Mouse (Mus musculus) intestine, postnatal 0 days (tissue): ENCODE measurements at regions not wholly inside any gene's neighbourhood (a gene's known extent, or its start where the extent isn't known, plus 50 kb on each side); places are given as distances from the start of the nearest gene placed in this dataset.

ENCODE experiments used
- ATAC-seq: fragments of 200-750 bp; cut with Nextera tagmentation; 2 replicates; pipeline ENCODE4 v1.8.0; 2017; ENCODE audit warnings: mild to moderate bottlenecking, moderate TSS enrichment, moderate library complexity
- H3K27ac ChIP-seq: fragments of 300-500 bp; sonication (generic); 2 replicates; pipeline ENCODE4 v1.5.1; 2014; ENCODE audit warnings: mild to moderate bottlenecking, low read depth, low read length, moderate library complexity
- H3K27me3 ChIP-seq: fragments of 300-500 bp; sonication (generic); replicated peaks from 2 replicates; pipeline ENCODE4 v1.6.1; 2014; ENCODE audit warnings: low read length, mixed read lengths; ENCODE audit not compliant: control insufficient read depth, insufficient read depth
- H3K36me3 ChIP-seq: fragments of 300-500 bp; sonication (generic); 2 replicates; pipeline ENCODE4 v1.6.1; 2014; ENCODE audit warnings: mild to moderate bottlenecking, moderate library complexity; ENCODE audit not compliant: control insufficient read depth, insufficient read depth
- H3K4me1 ChIP-seq: fragments of 300-500 bp; sonication (generic); replicated peaks from 2 replicates; pipeline ENCODE4 v1.6.1; 2014; ENCODE audit warnings: antibody characterized with exemption, low read length, mixed read lengths; ENCODE audit not compliant: control insufficient read depth, insufficient read depth
- H3K4me2 ChIP-seq: fragments of 300-500 bp; sonication (generic); replicated peaks from 2 replicates; pipeline ENCODE4 v1.6.1; 2014; ENCODE audit warnings: low read depth, mild to moderate bottlenecking, moderate library complexity
- H3K4me3 ChIP-seq: fragments of 300-500 bp; sonication (generic); 2 replicates; pipeline ENCODE4 v1.5.1; 2014; ENCODE audit warnings: low read depth, low read length
- H3K9ac ChIP-seq: fragments of 300-500 bp; sonication (generic); 2 replicates; pipeline ENCODE4 v1.6.1; 2014; ENCODE audit warnings: mild to moderate bottlenecking, low read depth, low read length
- H3K9me3 ChIP-seq: fragments of 300-500 bp; sonication (generic); 2 replicates; pipeline ENCODE4 v1.6.1; 2016; ENCODE audit warnings: mixed run types; ENCODE audit not compliant: control insufficient read depth
- CTCF ChIP-seq: sonication (generic); IDR thresholded peaks from 2 replicates; pipeline ENCODE4 v1.5.1; 2016; ENCODE audit warnings: low read depth, mild to moderate bottlenecking, control low read depth, antibody characterized with exemption, moderate library complexity
- WGBS: fragments of 180-500 bp; shearing (Covaris S2); extraction: QIAGEN DNeasy Blood & Tissue Kit; methylation state at CpG from one replicate; pipeline ENCODE4 v1.1.7; 2014; 5-methylcytosine and 5-hydroxymethylcytosine counted together

DNA sequence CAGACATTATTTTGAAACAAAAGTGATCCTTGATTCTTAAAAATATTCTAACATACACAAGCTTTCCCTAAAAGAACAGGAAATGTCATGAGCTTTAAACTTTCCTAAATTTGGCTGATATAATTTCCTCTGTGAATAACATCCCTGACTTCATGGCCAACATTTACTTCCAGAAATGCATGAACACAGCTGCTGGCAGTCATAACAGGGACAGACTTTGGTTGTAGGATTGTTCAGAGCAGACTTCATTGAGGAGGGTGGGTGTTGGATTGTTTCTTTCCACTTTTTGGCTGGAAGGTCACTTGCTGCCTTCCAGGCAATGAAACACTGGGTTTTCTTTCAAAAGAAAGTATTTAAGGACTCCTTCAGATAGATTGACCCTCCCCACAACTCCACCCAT lies 983.6 kb downstream of the Gsdmc2 start:
- H3K27me3 ChIP-seq, result no peaks in the 10 kb centered on the region
- H3K27ac ChIP-seq, result no peak overlapping the region
- no peak for TF ChIP-seq CTCF
- H3K4me2 ChIP-seq, result no peak overlapping the region
- no peak overlapping the region for H3K4me3 ChIP-seq
- H3K36me3 ChIP-seq, result no peaks in the 10 kb centered on the region
- H3K9ac ChIP-seq, result no peak overlapping the region
- H3K9me3 ChIP-seq, result no peaks in the 10 kb centered on the region
- ATAC-seq, result no peak
- no peaks in the 10 kb centered on the region for H3K4me1 ChIP-seq

DNA sequence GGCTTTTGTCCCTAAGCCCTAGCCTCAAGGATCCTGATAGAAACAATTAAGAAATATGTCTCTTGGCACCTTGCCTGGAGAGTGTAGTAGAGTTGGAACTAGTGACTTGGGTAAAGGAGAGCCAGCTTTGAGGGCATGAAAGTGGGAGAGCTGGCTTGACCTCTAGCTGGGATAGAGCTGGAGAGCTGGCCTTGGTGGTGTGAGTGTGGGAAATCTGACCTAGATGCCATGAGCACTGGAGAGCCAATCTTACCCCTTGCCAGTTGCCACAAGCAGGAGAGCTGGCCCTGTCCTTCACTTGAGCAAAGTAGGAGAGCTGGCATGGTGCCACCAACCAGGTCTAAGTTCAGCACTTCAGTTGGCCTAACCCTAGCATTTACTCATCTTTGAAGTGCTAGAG lies 995.7 kb downstream of the Gsdmc2 start:
- no peak overlapping the region for H3K4me3 ChIP-seq
- H3K4me1 ChIP-seq, result no peaks in the 10 kb centered on the region
- no peak overlapping the region for H3K9ac ChIP-seq
- no peaks in the 10 kb centered on the region for H3K36me3 ChIP-seq
- no peaks in the 10 kb centered on the region for H3K9me3 ChIP-seq
- no peak for ATAC-seq
- no peak overlapping the region for H3K27ac ChIP-seq
- no peak overlapping the region for H3K4me2 ChIP-seq
- no peaks in the 10 kb centered on the region for H3K27me3 ChIP-seq
- TF ChIP-seq CTCF, result no peak

DNA sequence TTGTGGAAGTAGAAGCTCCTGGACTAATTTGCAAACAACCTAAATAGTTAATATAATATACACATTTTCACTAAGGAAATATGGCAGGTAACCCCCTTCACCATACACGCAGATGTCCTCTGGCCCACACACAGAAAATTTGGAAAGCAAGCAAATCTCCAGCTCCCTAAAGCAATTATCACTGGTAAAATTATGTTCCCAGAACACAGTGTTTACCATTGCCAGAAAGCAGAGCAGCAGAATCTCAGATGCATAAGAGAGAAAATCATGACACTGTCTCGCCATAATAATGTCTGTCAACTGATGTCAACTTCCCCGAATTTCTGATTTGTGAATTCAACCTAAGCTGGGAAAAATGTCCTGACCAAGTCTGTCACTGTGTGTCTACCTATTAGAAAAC lies 999.1 kb downstream of the Gsdmc2 start:
- H3K9me3 ChIP-seq, result no peaks in the 10 kb centered on the region
- ATAC-seq, result no peak
- H3K36me3 ChIP-seq, result no peaks in the 10 kb centered on the region
- H3K4me3 ChIP-seq, result no peak overlapping the region
- no peaks in the 10 kb centered on the region for H3K4me1 ChIP-seq
- 82% methylated on average over 3 of the region's 3 CpGs for WGBS
- no peaks in the 10 kb centered on the region for H3K27me3 ChIP-seq
- no peak overlapping the region for H3K4me2 ChIP-seq
- no peak overlapping the region for H3K9ac ChIP-seq
- no peak overlapping the region for H3K27ac ChIP-seq
- TF ChIP-seq CTCF, result no peak

DNA sequence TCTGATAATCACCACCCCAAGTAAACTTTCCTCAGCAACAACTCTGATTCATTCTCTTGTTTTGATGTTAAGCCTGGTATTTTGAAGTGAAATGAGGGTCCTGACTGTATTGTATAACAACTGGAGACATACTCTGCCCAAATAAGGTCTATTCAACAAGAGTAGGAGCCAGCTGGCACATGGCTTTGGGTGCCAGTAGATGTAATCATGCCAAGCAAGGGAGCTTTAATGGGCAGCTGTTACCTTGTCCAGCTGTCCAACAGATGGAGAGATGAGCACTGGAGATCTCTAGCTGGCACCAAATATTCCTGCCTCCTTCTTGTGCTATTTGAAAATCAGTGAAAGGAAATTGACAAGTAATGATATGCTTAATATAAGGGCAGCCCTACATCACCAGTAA lies 1019.4 kb downstream of the Gsdmc2 start:
- no peak for TF ChIP-seq CTCF
- H3K4me2 ChIP-seq, result no peak overlapping the region
- no peaks in the 10 kb centered on the region for H3K36me3 ChIP-seq
- H3K9me3 ChIP-seq, result no peaks in the 10 kb centered on the region
- no peak for ATAC-seq
- no peak overlapping the region for H3K27ac ChIP-seq
- no peaks in the 10 kb centered on the region for H3K27me3 ChIP-seq
- H3K9ac ChIP-seq, result no peak overlapping the region
- H3K4me3 ChIP-seq, result no peak overlapping the region
- H3K4me1 ChIP-seq, result no peaks in the 10 kb centered on the region

DNA sequence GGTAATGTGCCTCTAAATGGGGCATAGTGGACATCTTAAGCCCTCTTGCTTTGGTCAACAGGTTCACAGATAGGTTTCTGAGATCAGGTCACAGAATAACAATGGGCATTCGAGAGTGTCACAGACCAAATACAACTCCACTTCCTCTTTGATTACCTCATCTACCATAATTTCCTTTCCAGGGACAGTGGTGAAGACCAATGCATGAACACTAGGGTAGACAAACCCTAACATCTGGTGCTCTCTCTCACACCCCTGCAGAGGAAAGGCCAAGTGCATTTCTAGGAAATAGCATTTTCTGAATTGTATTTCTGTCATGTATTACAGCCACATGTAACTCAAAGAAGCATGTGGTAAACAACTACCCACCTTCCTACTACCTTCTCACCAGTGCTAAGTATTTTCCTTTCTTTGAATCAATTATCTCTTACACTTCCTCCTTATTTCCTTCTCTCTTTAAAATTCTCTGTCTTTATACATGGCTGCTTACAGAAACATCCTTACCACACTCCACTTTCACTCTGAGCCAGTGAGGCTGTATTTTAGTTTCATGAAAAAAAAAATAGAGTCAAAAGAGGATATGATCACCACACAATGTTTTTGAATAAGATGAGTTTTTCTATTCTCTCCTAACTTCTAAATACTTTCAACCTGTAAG lies 1021.0 kb downstream of the Gsdmc2 start:
- TF ChIP-seq CTCF, result no peak
- H3K4me2 ChIP-seq, result no peak overlapping the region
- no peak overlapping the region for H3K9ac ChIP-seq
- H3K4me3 ChIP-seq, result no peak overlapping the region
- H3K9me3 ChIP-seq, result no peaks in the 10 kb centered on the region
- 61% methylated on average over 1 of the region's 1 CpGs for WGBS
- H3K4me1 ChIP-seq, result no peaks in the 10 kb centered on the region
- no peak for ATAC-seq
- no peaks in the 10 kb centered on the region for H3K36me3 ChIP-seq
- H3K27ac ChIP-seq, result no peak overlapping the region
- H3K27me3 ChIP-seq, result no peaks in the 10 kb centered on the region

DNA sequence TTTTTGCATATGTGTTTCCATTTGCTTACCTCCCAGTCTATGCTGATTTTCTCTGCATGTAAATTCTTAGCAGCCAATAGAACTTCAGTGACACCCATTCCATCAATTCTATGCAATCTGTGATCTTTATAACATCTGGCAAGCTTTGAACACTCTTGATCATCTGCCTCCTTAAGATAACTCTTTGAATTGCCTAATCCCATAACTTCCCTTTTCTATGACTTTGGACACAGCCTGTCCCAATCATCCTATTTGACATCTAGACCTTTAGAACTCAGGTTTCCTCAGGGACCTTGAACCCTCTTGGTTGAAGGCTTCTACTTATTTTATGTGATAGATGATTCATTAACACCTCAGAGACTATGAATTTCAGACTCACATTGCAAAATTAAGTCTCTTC lies 1022.7 kb downstream of the Gsdmc2 start:
- no peaks in the 10 kb centered on the region for H3K36me3 ChIP-seq
- H3K27ac ChIP-seq, result no peak overlapping the region
- H3K9ac ChIP-seq, result no peak overlapping the region
- no peaks in the 10 kb centered on the region for H3K4me1 ChIP-seq
- no peaks in the 10 kb centered on the region for H3K27me3 ChIP-seq
- no peak for ATAC-seq
- no peaks in the 10 kb centered on the region for H3K9me3 ChIP-seq
- H3K4me3 ChIP-seq, result no peak overlapping the region
- TF ChIP-seq CTCF, result no peak
- H3K4me2 ChIP-seq, result no peak overlapping the region

DNA sequence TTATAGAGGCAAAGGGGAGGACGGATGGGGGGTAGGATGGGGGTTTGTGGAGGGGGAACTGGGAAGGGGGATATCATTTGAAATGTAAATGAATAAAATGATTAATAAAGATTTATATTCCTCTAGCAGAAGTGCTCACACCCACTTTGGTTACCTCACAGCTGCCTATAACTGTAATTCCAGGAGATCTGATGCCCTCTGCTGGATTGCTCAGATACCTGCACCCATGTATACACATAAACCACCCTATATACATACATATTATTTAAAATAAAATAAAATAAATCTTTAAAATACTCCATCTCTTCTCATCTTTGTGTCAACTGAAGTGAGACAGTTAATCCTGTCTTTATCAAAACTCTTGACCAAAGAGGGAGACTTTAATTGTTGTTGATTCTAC lies 1031.9 kb downstream of the Gsdmc2 start:
- H3K4me2 ChIP-seq, result no peak overlapping the region
- no peak overlapping the region for H3K27ac ChIP-seq
- H3K27me3 ChIP-seq, result no peaks in the 10 kb centered on the region
- H3K4me3 ChIP-seq, result no peak overlapping the region
- no peaks in the 10 kb centered on the region for H3K36me3 ChIP-seq
- peak; percentile 22; the same call in 1 of the 2 replicates for TF ChIP-seq CTCF
- no peaks in the 10 kb centered on the region for H3K4me1 ChIP-seq
- no peak overlapping the region for H3K9ac ChIP-seq
- no peak for ATAC-seq
- 93% methylated on average over 1 of the region's 1 CpGs for WGBS
- H3K9me3 ChIP-seq, result no peaks in the 10 kb centered on the region
